Mouse (Mus musculus): Measurements from ENCODE around the gene Tsc22d3.

DNA sequence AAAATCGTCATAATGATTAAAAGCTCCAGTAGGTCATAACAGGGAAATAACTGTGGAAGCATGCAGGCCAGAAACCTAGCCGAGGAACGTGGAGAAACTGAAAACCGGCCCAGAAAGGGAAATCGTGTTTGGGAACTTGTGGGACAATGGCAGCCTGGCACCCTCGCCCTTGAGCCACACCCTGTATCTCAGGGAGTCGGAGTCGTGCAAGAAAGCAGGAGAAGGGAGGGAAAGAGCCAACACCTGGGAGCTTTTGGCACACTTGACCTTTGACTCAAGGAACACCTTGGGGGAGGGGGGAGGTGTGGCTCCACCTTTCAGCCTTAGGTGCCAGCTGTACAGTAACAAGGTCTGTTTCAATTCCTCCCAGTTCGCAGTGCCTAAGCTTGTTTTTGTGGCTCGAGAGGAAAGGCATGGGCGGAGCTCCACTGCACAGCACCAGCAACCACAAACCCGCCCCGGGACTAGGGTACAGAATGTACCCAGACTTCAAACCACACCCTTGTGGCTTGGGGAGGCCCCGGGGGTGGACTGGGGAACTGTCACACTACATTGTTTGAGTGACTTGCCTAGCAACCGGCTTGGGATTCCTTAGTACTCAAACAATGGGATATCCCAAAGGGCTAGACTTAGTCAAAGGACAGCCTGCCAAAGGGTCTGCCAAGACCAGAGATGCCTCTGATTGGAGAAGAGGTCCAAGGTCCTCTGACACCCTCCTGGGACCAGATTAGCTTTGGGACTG, 94.8 kb downstream of the Tsc22d3 start:
- TF ChIP-seq POLR2A (IDR thresholded peaks at IDR 0.05; ENCODE audit: borderline replicate concordance, extremely low read depth, insufficient read depth, insufficient read length, poor library complexity, severe bottlenecking) (no peak), CTCF (IDR thresholded peaks at IDR 0.05; ENCODE audit: borderline replicate concordance, extremely low read depth, insufficient read depth, insufficient read length) (no peak)
